Mouse (Mus musculus) limb, embryonic 14.5 days (tissue): ENCODE results near the gene Gm42791. TPM values are rescaled to one million over a fixed set of nuclear protein-coding genes. Genes with fewer than 3 reads are reported as not detected.

ENCODE experiments used
- ATAC-seq: fragments of 200-750 bp; cut with Nextera tagmentation; 2 replicates; pipeline ENCODE4 v1.8.0; 2017; ENCODE audit warnings: low read depth, moderate number of reproducible peaks, moderate TSS enrichment; ENCODE audit not compliant: low FRiP score
- DNase-seq: peaks from one replicate; pipeline ENCODE4 v3.0.0-alpha.2; 2015; ENCODE audit warnings: low spot score
- H3K27ac ChIP-seq: fragments of 300-500 bp; sonication (generic); replicated peaks from 2 replicates; pipeline ENCODE4 v1.5.1; 2014; ENCODE audit warnings: low read depth, mild to moderate bottlenecking, low read length, moderate library complexity, mixed read lengths
- H3K27me3 ChIP-seq: fragments of 300-500 bp; sonication (generic); 2 replicates; pipeline ENCODE4 v1.6.1; 2014; ENCODE audit warnings: low read length, mixed read lengths; ENCODE audit not compliant: control insufficient read depth, insufficient read depth
- H3K36me3 ChIP-seq: fragments of 300-500 bp; sonication (generic); 2 replicates; pipeline ENCODE4 v1.6.1; 2014; ENCODE audit warnings: mild to moderate bottlenecking, low read length, moderate library complexity, mixed read lengths; ENCODE audit not compliant: control insufficient read depth, insufficient read depth
- H3K4me1 ChIP-seq: fragments of 300-500 bp; sonication (generic); 2 replicates; pipeline ENCODE4 v1.6.1; 2014; ENCODE audit warnings: antibody characterized with exemption, low read length, mixed read lengths; ENCODE audit not compliant: control insufficient read depth, insufficient read depth
- H3K4me2 ChIP-seq: fragments of 300-500 bp; sonication (generic); replicated peaks from 2 replicates; pipeline ENCODE4 v1.6.1; 2014; ENCODE audit warnings: low read depth, mild to moderate bottlenecking, low read length, moderate library complexity; ENCODE audit not compliant: severe bottlenecking
- H3K4me3 ChIP-seq: fragments of 300-500 bp; sonication (generic); replicated peaks from 2 replicates; pipeline ENCODE4 v1.5.1; 2014; ENCODE audit warnings: low read length
- H3K9ac ChIP-seq: fragments of 300-500 bp; sonication (generic); 2 replicates; pipeline ENCODE4 v1.6.1; 2014; ENCODE audit warnings: mild to moderate bottlenecking, low read depth, low read length, moderate library complexity; ENCODE audit not compliant: severe bottlenecking
- H3K9me3 ChIP-seq: fragments of 300-500 bp; sonication (generic); 2 replicates; pipeline ENCODE4 v1.6.1; 2016; ENCODE audit warnings: low read length; ENCODE audit not compliant: control insufficient read depth
- POLR2A ChIP-seq: fragments of 200-500 bp; IDR thresholded peaks from 2 replicates; pipeline ENCODE4 v1.8.0; 2012; ENCODE audit warnings: inconsistent platforms, mild to moderate bottlenecking, moderate library complexity, borderline replicate concordance; ENCODE audit not compliant: insufficient read depth, insufficient read length; ENCODE audit errors: extremely low read depth
- WGBS: fragments of 180-500 bp; shearing (Covaris S2); extraction: QIAGEN DNeasy Blood & Tissue Kit; methylation state at CpG from one replicate; pipeline ENCODE4 v1.1.7; 2014; 5-methylcytosine and 5-hydroxymethylcytosine counted together
- polyA plus RNA-seq, 2 experiments: library from polyadenylated mRNA; depleted of rRNA in 1 of 2; stranded (reverse) in 1 of 2; unstranded in 1 of 2; fragments of >200 nt; fragmentation: Nextera tagmentation in 1 of 2; extraction: Ambion mirVana in 1 of 2; gene quantifications; 2 replicates each; pipeline versions ENCODE4 v1.2.1 to v1.2.3; 2012 to 2014

Gene Gm42791
- polyA plus RNA-seq, 2 experiments: not detected

- Histone ChIP-seq H3K4me2 (0 out of 2 replicates have a peak overlapping the region, but pooled peaks have one; percentile 11), H3K4me1 (peaks cover 30% of the 10 kb centered on the region), H3K4me3 (no peak overlapping the region), H3K27ac (0 out of 2 replicates have a peak overlapping the region, but pooled peaks have one; percentile 21), H3K9me3 (no peaks in the 10 kb centered on the region), H3K9ac (no peak overlapping the region), H3K36me3 (no peaks in the 10 kb centered on the region), H3K27me3 (no peaks in the 10 kb centered on the region)
- ATAC-seq (0 out of 2 replicates have a peak, but pooled peaks have one; percentile 6), DNase-seq (no peak)
- WGBS: 33% methylated on average over 2 of the region's 2 CpGs
- TF ChIP-seq POLR2A: no peak
Measured at GRCm38 (mm10) chr5:149003137-149003536, 8.2 kb upstream of the Gm42791 start.

GRCm38 (mm10) chr5:149002803-149003115 is 7.8 kb upstream of the Gm42791 start:
- Histone ChIP-seq H3K9me3 (no peaks in the 10 kb centered on the region), H3K27ac (peak overlapping the region; percentile 21; the same call in 1 of the 2 replicates), H3K27me3 (no peaks in the 10 kb centered on the region), H3K4me1 (peaks cover 30% of the 10 kb centered on the region), H3K4me2 (0 out of 2 replicates have a peak overlapping the region, but pooled peaks have one; percentile 11), H3K4me3 (no peak overlapping the region), H3K36me3 (no peaks in the 10 kb centered on the region), H3K9ac (no peak overlapping the region)
- no peak for DNase-seq
- TF ChIP-seq POLR2A: no peak
- 22% methylated on average over 6 of the region's 6 CpGs for WGBS
- ATAC-seq: no peak

- H3K9ac ChIP-seq: no peak overlapping the region
- H3K27ac ChIP-seq: peak overlapping the region; percentile 21; the same call in 1 of the 2 replicates
- 0 out of 2 replicates have a peak overlapping the region, but pooled peaks have one; percentile 11 for H3K4me2 ChIP-seq
- H3K27me3 ChIP-seq: no peaks in the 10 kb centered on the region
- no peak for ATAC-seq
- no peaks in the 10 kb centered on the region for H3K9me3 ChIP-seq
- DNase-seq: no peak
- no peak overlapping the region for H3K4me3 ChIP-seq
- peaks cover 29% of the 10 kb centered on the region for H3K4me1 ChIP-seq
- 11% methylated on average over 20 of the region's 20 CpGs for WGBS
- no peaks in the 10 kb centered on the region for H3K36me3 ChIP-seq
- TF ChIP-seq POLR2A: no peak
Measured at GRCm38 (mm10) chr5:149002034-149002802, 7.3 kb upstream of the Gm42791 start.

DNA sequence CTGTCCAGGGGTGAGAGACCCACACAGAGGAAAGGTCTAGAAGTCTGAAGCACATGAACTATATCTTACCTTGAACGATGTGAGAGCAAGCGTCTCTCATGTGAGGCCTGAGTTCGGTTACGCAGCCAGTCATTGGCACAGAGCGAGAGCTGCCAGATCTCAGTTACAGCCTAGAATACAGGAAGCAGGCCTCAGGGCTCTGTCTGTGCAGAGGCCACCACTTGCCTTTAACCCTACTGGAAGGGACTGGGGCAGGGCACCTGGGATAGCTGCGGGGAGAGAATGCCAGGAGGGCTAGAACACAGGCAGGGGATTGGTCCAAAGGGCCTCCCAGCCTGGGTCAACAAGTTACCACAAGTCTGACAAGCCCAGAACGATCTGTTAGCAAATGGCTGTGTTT is 4.9 kb upstream of the Gm42791 start:
- Histone ChIP-seq H3K27me3 (no peaks in the 10 kb centered on the region), H3K4me2 (no peak overlapping the region), H3K4me3 (no peak overlapping the region), H3K36me3 (no peaks in the 10 kb centered on the region), H3K27ac (no peak overlapping the region), H3K4me1 (peaks cover 27% of the 10 kb centered on the region), H3K9ac (no peak overlapping the region), H3K9me3 (no peaks in the 10 kb centered on the region)
- ATAC-seq (no peak), DNase-seq (no peak)
- 74% methylated on average over 7 of the region's 7 CpGs for WGBS
- TF ChIP-seq POLR2A: no peak

DNA sequence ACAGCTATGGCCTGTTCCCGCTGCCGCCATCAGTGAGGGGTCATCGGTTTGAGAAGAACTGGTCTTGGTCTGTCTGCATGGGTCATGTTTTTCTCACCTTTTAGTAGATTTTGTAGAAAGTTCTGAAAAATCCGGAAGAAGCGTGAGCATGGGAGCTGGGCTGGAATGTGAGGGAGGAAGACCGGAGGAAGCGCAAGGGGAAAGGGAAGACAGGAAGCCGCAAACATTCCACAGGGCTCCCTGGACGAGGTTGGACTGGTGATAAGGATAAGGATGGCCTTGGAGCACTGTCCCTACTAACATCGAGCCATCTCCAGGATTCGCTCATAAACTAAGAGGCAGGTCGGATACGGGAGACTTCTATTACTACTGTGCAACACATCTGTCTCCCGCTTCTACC is 3.6 kb upstream of the Gm42791 start:
- no peaks in the 10 kb centered on the region for H3K27me3 ChIP-seq
- H3K27ac ChIP-seq: no peak overlapping the region
- ATAC-seq (no peak), DNase-seq (no peak)
- H3K9ac ChIP-seq: no peak overlapping the region
- H3K4me3 ChIP-seq: no peak overlapping the region
- H3K9me3 ChIP-seq: no peaks in the 10 kb centered on the region
- no peaks in the 10 kb centered on the region for H3K36me3 ChIP-seq
- no peak for TF ChIP-seq POLR2A
- H3K4me2 ChIP-seq: no peak overlapping the region
- H3K4me1 ChIP-seq: peaks cover 31% of the 10 kb centered on the region
- 88% methylated on average over 14 of the region's 14 CpGs for whole genome bisulfite sequencing
